7 mouse cellular contexts compared by ENCODE assay signal in genomic region chr2:31688074-31688925, GRCm38 (mm10). TPM values are rescaled to one million over a fixed set of nuclear protein-coding genes. Genes with fewer than 3 reads are reported as not detected.
DNase-seq lines count a peak whose midpoint lies in the region; ATAC-seq lines count a peak whose summit lies in the region.

Gene Abl1, plus strand, starts transcription at chr2:31688376.

- H3K27me3 ChIP-seq in intestine, embryonic 16.5 days (replicated peaks; ENCODE audit: control insufficient read depth, insufficient read depth, low read length): no peaks in the 10 kb centered on the region
- no peaks in the 10 kb centered on the region for H3K27me3 ChIP-seq in midbrain, embryonic 11.5 days (ENCODE audit: control insufficient read depth, insufficient read depth, low read length)

- peak within 1 kb of the TSS; percentile 99 for H3K9ac ChIP-seq in intestine, embryonic 16.5 days (ENCODE audit: low read depth, low read length)
- peak within 1 kb of the TSS; percentile 93 for H3K9ac ChIP-seq in midbrain, embryonic 11.5 days (ENCODE audit: low read length)

- H3K4me1 ChIP-seq in intestine, embryonic 16.5 days (ENCODE audit: control insufficient read depth, insufficient read depth, low read length): peaks cover 14% of the 10 kb centered on the region
- H3K4me1 ChIP-seq in midbrain, embryonic 11.5 days (ENCODE audit: control insufficient read depth, insufficient read depth, low read length): peaks cover 17% of the 10 kb centered on the region

- H3K4me2 ChIP-seq in intestine, embryonic 16.5 days (ENCODE audit: low read depth, low read length): peak within 1 kb of the TSS; percentile 63
- peak within 1 kb of the TSS; percentile 87 for H3K4me2 ChIP-seq in midbrain, embryonic 11.5 days

- ATAC-seq in intestine, embryonic 16.5 days: peak; percentile 99
- peak; percentile 98 for ATAC-seq in midbrain, embryonic 11.5 days (ENCODE audit: low FRiP score)

- peak within 1 kb of the TSS; percentile 96 for H3K27ac ChIP-seq in intestine, embryonic 16.5 days (ENCODE audit: low read length)
- peak within 1 kb of the TSS; percentile 84 for H3K27ac ChIP-seq in midbrain, embryonic 11.5 days (ENCODE audit: low read depth, low read length)

- peak within 1 kb of the TSS; percentile 98 for H3K4me3 ChIP-seq in intestine, embryonic 16.5 days (ENCODE audit: low read length)
- peak within 1 kb of the TSS; percentile 90 for H3K4me3 ChIP-seq in midbrain, embryonic 11.5 days (ENCODE audit: low read depth, low read length)

- peak; percentile 98 for DNase-seq in adrenal gland, adult 8-10 months
- peak; percentile 95 for DNase-seq in embryo, embryonic 9.5 days (ENCODE audit: extremely low spot score)
- DNase-seq in gastrocnemius, postnatal 4 days (ENCODE audit: low spot score in 2 of 2): peak; percentile 82 to 94
- peak; percentile 94 to 95 for DNase-seq in left cerebral cortex, postnatal 36 days (ENCODE audit: low spot score in 2 of 2)
- peak; percentile 99 for DNase-seq in midbrain, embryonic 11.5 days (ENCODE audit: low spot score, missing footprints)
- peak; percentile 96 for DNase-seq in skeletal muscle tissue, adult 2 months (ENCODE audit: low read depth, low spot score)

- no peaks in the 10 kb centered on the region for H3K9me3 ChIP-seq in intestine, embryonic 16.5 days (ENCODE audit: control insufficient read depth, low read length)
- no peaks in the 10 kb centered on the region for H3K9me3 ChIP-seq in midbrain, embryonic 11.5 days (ENCODE audit: control insufficient read depth, low read length)

- under 1% methylated on average over 64 of the region's 64 CpGs for WGBS in intestine, embryonic 16.5 days
- WGBS in midbrain, embryonic 11.5 days: under 1% methylated on average over 59 of the region's 64 CpGs

- peaks cover 5% of the 10 kb centered on the region; the same call in 1 of the 2 replicates for H3K36me3 ChIP-seq in intestine, embryonic 16.5 days (ENCODE audit: control insufficient read depth, insufficient read depth, low read length)
- no peaks in the 10 kb centered on the region for H3K36me3 ChIP-seq in midbrain, embryonic 11.5 days (ENCODE audit: control insufficient read depth, insufficient read depth, low read length)

- intact Hi-C loops in left cerebral cortex, postnatal 36 days (cut with DNase I): loop anchor here (10.0 kb wide), 1 partner anchor 227 kb away; no protein-coding TSS in a partner anchor

RNA-seq across cellular contexts. Expression of gene Abl1, which starts in this region (rescaled TPM):
- total RNA-seq in adrenal gland, adult 8-10 months (2022): 100 to 1,000 TPM in 1 of 4 experiments, 10 to 100 TPM in 3; 80.1 to 111 (median 87.9) TPM
- total RNA-seq in gastrocnemius, postnatal 4 days (2021): 10 to 100 TPM; 76.3 to 80.7 TPM
- 25.1 and 26.2 TPM in 2 replicates for polyA plus RNA-seq in intestine, embryonic 16.5 days (2015; fragmentation: Nextera tagmentation; extraction: Ambion mirVana)
- 10 to 100 TPM; 37.8 to 52.2 TPM for total RNA-seq in left cerebral cortex, postnatal 36 days (2021)
- polyA plus RNA-seq in midbrain, embryonic 11.5 days (2014; fragmentation: Nextera tagmentation; extraction: Ambion mirVana): 28.4 and 33.0 TPM in 2 replicates

Comparison
In these comparisons a context has a peak if more than half of its experiments do, and no peak if none do; other contexts are left out.
1. Peak in every context shown above with its lines: DNase-seq, ATAC-seq, H3K4me3 ChIP-seq and H3K27ac ChIP-seq.